ENCODE assay signal across 13 mouse cellular contexts in the genomic region with DNA sequence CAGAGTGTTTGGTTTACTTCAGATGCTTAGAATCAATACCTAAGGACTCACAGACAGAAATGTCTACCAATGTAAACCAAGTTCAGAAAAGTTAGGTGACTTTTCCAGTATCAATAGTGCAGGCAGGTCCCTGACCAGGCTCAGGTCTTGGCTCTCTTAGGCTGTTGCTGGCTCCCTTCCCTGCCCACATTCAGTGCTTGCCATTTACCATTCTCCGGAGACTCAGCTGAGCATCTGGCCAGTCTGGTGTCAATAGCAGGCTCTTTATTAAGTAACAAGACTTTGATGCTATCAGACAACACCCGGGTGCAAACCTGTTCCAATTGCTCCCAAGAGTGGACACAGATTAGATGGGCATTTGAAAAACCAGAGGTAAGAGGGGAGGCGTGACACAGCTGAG. TPM values are rescaled to one million over a fixed set of nuclear protein-coding genes. Genes with fewer than 3 reads are reported as not detected.
DNase-seq lines count a peak whose midpoint lies in the region; ATAC-seq and TF ChIP-seq lines count a peak whose summit lies in the region.
"Had no signal": no experiment of that assay in that cellular context is flagged by ENCODE, and none has a peak within 500 bp of the region (broad histone marks: within the 10 kb centered on the region; RNA-seq: fewer than 3 reads in every experiment).

No protein-coding gene starts in this region.

- no peak for ATAC-seq in forebrain, embryonic 13.5 days
- no peak for ATAC-seq in forebrain, postnatal 0 days
- ATAC-seq in megakaryocyte, adult 5-6 weeks (ENCODE audit: poor library complexity, severe bottlenecking), result no peak
- ATAC-seq: intestine, embryonic 15.5 days had no signal

- no peak for DNase-seq in forebrain, postnatal 0 days
- no peak for DNase-seq in layer of hippocampus, adult 2 months (ENCODE audit: low spot score in 2 of 2)
- DNase-seq in layer of hippocampus, postnatal 36 days, result no peak
- peak; percentile 26 for DNase-seq in brain, adult 2 months (ENCODE audit: low read depth, low spot score)
- peak; percentile 42 for DNase-seq in layer of hippocampus, adult 9-11 months
- DNase-seq: lung, postnatal 36 days; thymus, postnatal 4 days had no signal

- H3K9ac ChIP-seq in forebrain, embryonic 13.5 days, result no peak overlapping the region
- no peak overlapping the region for H3K9ac ChIP-seq in forebrain, postnatal 0 days
- H3K9ac ChIP-seq: intestine, embryonic 15.5 days; liver, embryonic 14.5 days had no signal

- no peak overlapping the region for H3K4me2 ChIP-seq in forebrain, embryonic 13.5 days
- H3K4me2 ChIP-seq in forebrain, postnatal 0 days (ENCODE audit: low read depth), result no peak overlapping the region
- H3K4me2 ChIP-seq: intestine, embryonic 15.5 days had no signal

- H3K4me3 ChIP-seq in forebrain, embryonic 13.5 days, result no peak overlapping the region
- H3K4me3 ChIP-seq in forebrain, postnatal 0 days (ENCODE audit: low read depth, low read length), result no peak overlapping the region
- no peak overlapping the region for H3K4me3 ChIP-seq in layer of hippocampus, adult 2 months
- H3K4me3 ChIP-seq: intestine, embryonic 15.5 days had no signal

- no peaks in the 10 kb centered on the region for H3K36me3 ChIP-seq in forebrain, embryonic 13.5 days (ENCODE audit: poor library complexity, severe bottlenecking)
- no peaks in the 10 kb centered on the region for H3K36me3 ChIP-seq in forebrain, postnatal 0 days (ENCODE audit: insufficient read depth)
- H3K36me3 ChIP-seq: G1E; intestine, embryonic 15.5 days had no signal

- 0 out of 2 replicates have a peak overlapping the region, but pooled peaks have one; percentile 16 for H3K27ac ChIP-seq in forebrain, embryonic 13.5 days
- H3K27ac ChIP-seq in forebrain, postnatal 0 days (ENCODE audit: low read depth, low read length), result no peak overlapping the region
- peak overlapping the region; percentile 73 for H3K27ac ChIP-seq in layer of hippocampus, adult 2 months
- H3K27ac ChIP-seq: intestine, embryonic 15.5 days; kidney, postnatal 0 days; liver, embryonic 14.5 days had no signal

- no peaks in the 10 kb centered on the region for H3K9me3 ChIP-seq in forebrain, embryonic 13.5 days (replicated peaks)
- no peaks in the 10 kb centered on the region for H3K9me3 ChIP-seq in forebrain, postnatal 0 days (ENCODE audit: low read length)
- H3K9me3 ChIP-seq: G1E; intestine, embryonic 15.5 days had no signal

- 64% methylated on average over 3 of the region's 3 CpGs for WGBS in forebrain, embryonic 13.5 days
- WGBS in forebrain, postnatal 0 days, result 37% methylated on average over 3 of the region's 3 CpGs

- no peak for TF ChIP-seq CTCF in forebrain, postnatal 0 days (IDR thresholded peaks at IDR 0.05; ENCODE audit: low read depth)
- no peak for TF ChIP-seq CTCF in layer of hippocampus, adult 2 months (conservative IDR thresholded peaks at IDR 0.05)

- H3K27me3 ChIP-seq in forebrain, embryonic 13.5 days, result no peaks in the 10 kb centered on the region
- no peaks in the 10 kb centered on the region for H3K27me3 ChIP-seq in forebrain, postnatal 0 days (ENCODE audit: insufficient read depth, low read length)
- H3K27me3 ChIP-seq: intestine, embryonic 15.5 days had no signal

- peaks cover 49% of the 10 kb centered on the region for H3K4me1 ChIP-seq in forebrain, embryonic 13.5 days
- H3K4me1 ChIP-seq in forebrain, postnatal 0 days (ENCODE audit: insufficient read depth), result 0 out of 2 replicates have a peak, but pooled peaks cover 10% of the 10 kb centered on the region

RNA-seq across cellular contexts. Expression of a gene that starts 13.7 kb away (rescaled TPM):
- 5.0 and 6.5 TPM in 2 replicates for polyA plus RNA-seq in forebrain, embryonic 13.5 days (2015; fragmentation: Nextera tagmentation; extraction: Ambion mirVana)
- total RNA-seq in forebrain, postnatal 0 days (2014; rRNA removed), result 9.4 TPM in 2 replicates
- polyA plus RNA-seq in forebrain, postnatal 0 days (2015; fragmentation: Nextera tagmentation; extraction: Ambion mirVana), result 4.9 and 7.7 TPM in 2 replicates
- 1 to 10 TPM; 7.3 to 9.0 TPM for total RNA-seq in layer of hippocampus, adult 2 months (2021)
- total RNA-seq in layer of hippocampus, postnatal 36 days (2021), result 1 to 10 TPM; 7.6 to 8.6 TPM
- 38.0 and 40.0 TPM in 2 replicates for total RNA-seq in megakaryocyte, adult 5-6 weeks (2015)
- total RNA-seq in megakaryocyte, adult 5-6 weeks (2017), result 41.5 and 45.3 TPM in 2 replicates
- polyA plus RNA-seq: G1E had no signal

Comparison
In these comparisons a context has a peak if more than half of its experiments do, and no peak if none do; other contexts are left out.
1. DNase-seq: peak in brain, adult 2 months (single experiment) and layer of hippocampus, adult 9-11 months (single experiment); none in forebrain, postnatal 0 days (single experiment), layer of hippocampus, adult 2 months (0 of 2) and layer of hippocampus, postnatal 36 days (0 of 2).